Mouse (Mus musculus) hindbrain, embryonic 14.5 days (tissue): Measurements from ENCODE around the gene Arid3a. TPM values are rescaled to one million over a fixed set of nuclear protein-coding genes. Genes with fewer than 3 reads are reported as not detected.

Source experiments
- ATAC-seq: fragments of 200-750 bp; cut with Nextera tagmentation; 2 replicates; pipeline ENCODE4 v1.8.0; 2017; ENCODE audit warnings: moderate number of reproducible peaks, mild to moderate bottlenecking, moderate TSS enrichment, moderate library complexity; ENCODE audit not compliant: low FRiP score
- DNase-seq: peaks from one replicate; pipeline ENCODE4 v3.0.0-alpha.2; 2015; ENCODE audit warnings: low spot score
- H3K27ac ChIP-seq: fragments of 300-500 bp; sonication (generic); 2 replicates; pipeline ENCODE4 v1.5.1; 2014; ENCODE audit warnings: mild to moderate bottlenecking, moderate library complexity
- H3K27me3 ChIP-seq: fragments of 300-500 bp; sonication (generic); 2 replicates; pipeline ENCODE4 v1.6.1; 2014; ENCODE audit warnings: mild to moderate bottlenecking, low read length, mixed read lengths; ENCODE audit not compliant: control insufficient read depth, insufficient read depth
- H3K36me3 ChIP-seq: fragments of 300-500 bp; sonication (generic); replicated peaks from 2 replicates; pipeline ENCODE4 v1.6.1; 2014; ENCODE audit not compliant: control insufficient read depth, insufficient read depth
- H3K4me1 ChIP-seq: fragments of 300-500 bp; sonication (generic); replicated peaks from 2 replicates; pipeline ENCODE4 v1.6.1; 2014; ENCODE audit warnings: antibody characterized with exemption, low read length, mixed read lengths; ENCODE audit not compliant: control insufficient read depth, insufficient read depth
- H3K4me2 ChIP-seq: fragments of 300-500 bp; sonication (generic); replicated peaks from 2 replicates; pipeline ENCODE4 v1.6.1; 2014; ENCODE audit warnings: mild to moderate bottlenecking, moderate library complexity
- H3K4me3 ChIP-seq: fragments of 300-500 bp; sonication (generic); replicated peaks from 2 replicates; pipeline ENCODE4 v1.5.1; 2014; ENCODE audit warnings: mild to moderate bottlenecking, low read length
- H3K9ac ChIP-seq: fragments of 300-500 bp; sonication (generic); 2 replicates; pipeline ENCODE4 v1.6.1; 2014
- H3K9me3 ChIP-seq: fragments of 300-500 bp; sonication (generic); 2 replicates; pipeline ENCODE4 v1.6.1; 2016; ENCODE audit warnings: low read length; ENCODE audit not compliant: control insufficient read depth
- WGBS: fragments of 180-500 bp; shearing (Covaris S2); extraction: QIAGEN DNeasy Blood & Tissue Kit; methylation state at CpG from one replicate; pipeline ENCODE4 v1.1.7; 2014; 5-methylcytosine and 5-hydroxymethylcytosine counted together
- polyA plus RNA-seq: library from polyadenylated mRNA; unstranded; fragments of >200 nt; fragmentation: Nextera tagmentation; extraction: Ambion mirVana; gene quantifications from 2 replicates; pipeline ENCODE4 v1.2.1, GENCODE M21; 2014

Gene Arid3a
- polyA plus RNA-seq, 1 experiment from 2014 or later = 3.4 TPM

- Histone ChIP-seq H3K9ac (no peak overlapping the region), H3K36me3 (peaks cover 61% of the 10 kb centered on the region), H3K4me2 (no peak overlapping the region), H3K4me3 (no peak overlapping the region), H3K27me3 (peaks cover 27% of the 10 kb centered on the region), H3K9me3 (no peaks in the 10 kb centered on the region), H3K4me1 (peaks cover 6% of the 10 kb centered on the region; the same call in 1 of the 2 replicates), H3K27ac (no peak overlapping the region)
- DNase-seq = no peak
- WGBS = 85% methylated on average over 5 of the region's 5 CpGs
- ATAC-seq = no peak
Observed at GRCm38 (mm10) chr10:79966886-79967400, 40.1 kb downstream of the Arid3a start.

GRCm38 (mm10) chr10:79968181-79968580 lies 41.3 kb downstream of the Arid3a start:
- Histone ChIP-seq H3K4me2 (no peak overlapping the region), H3K4me1 (peaks cover 6% of the 10 kb centered on the region; the same call in 1 of the 2 replicates), H3K4me3 (no peak overlapping the region), H3K27me3 (peaks cover 39% of the 10 kb centered on the region), H3K9ac (no peak overlapping the region), H3K27ac (no peak overlapping the region), H3K9me3 (no peaks in the 10 kb centered on the region), H3K36me3 (peaks cover 49% of the 10 kb centered on the region)
- no peak for DNase-seq
- WGBS = 91% methylated on average over 1 of the region's 1 CpGs
- ATAC-seq = no peak

DNA sequence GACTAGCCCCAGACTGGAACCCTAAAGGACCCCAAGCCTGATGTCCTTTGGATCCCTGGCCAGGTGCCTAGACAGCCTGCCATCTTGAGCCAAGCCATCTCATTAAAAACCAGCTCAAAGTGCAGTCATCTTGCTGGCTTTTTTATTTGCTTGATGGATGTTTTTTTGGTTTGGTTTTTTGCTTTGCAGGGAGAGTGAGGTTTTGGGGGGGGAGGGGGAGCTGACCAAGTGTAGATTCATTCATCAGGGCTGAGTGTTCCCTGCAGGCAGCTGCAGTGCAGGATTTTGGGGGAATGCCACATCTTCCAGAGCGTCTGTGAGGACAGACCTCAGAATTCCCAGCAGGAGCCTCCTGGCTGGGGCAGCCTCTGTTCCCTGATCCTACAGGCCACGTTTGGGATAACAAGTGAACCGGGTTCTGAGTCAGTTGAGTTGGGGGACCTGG lies 42.3 kb downstream of the Arid3a start:
- no peak overlapping the region for H3K4me2 ChIP-seq
- 19% methylated on average over 3 of the region's 3 CpGs for WGBS
- H3K27me3 ChIP-seq = peaks cover 41% of the 10 kb centered on the region
- H3K9me3 ChIP-seq = no peaks in the 10 kb centered on the region
- no peak overlapping the region for H3K9ac ChIP-seq
- no peak for ATAC-seq
- no peak for DNase-seq
- H3K4me3 ChIP-seq = no peak overlapping the region
- H3K27ac ChIP-seq = no peak overlapping the region
- H3K4me1 ChIP-seq = peaks cover 6% of the 10 kb centered on the region; the same call in 1 of the 2 replicates
- H3K36me3 ChIP-seq = peaks cover 43% of the 10 kb centered on the region

GRCm38 (mm10) chr10:79970415-79971182 lies 43.8 kb downstream of the Arid3a start, which contains the start of gene Grin3b:
Gene Grin3b (plus strand): TSS chr10:79970715.
- DNase-seq = no peak
- Histone ChIP-seq H3K4me1 (peaks cover 6% of the 10 kb centered on the region; the same call in 1 of the 2 replicates), H3K9me3 (no peaks in the 10 kb centered on the region), H3K27me3 (peaks cover 41% of the 10 kb centered on the region), H3K36me3 (peaks cover 40% of the 10 kb centered on the region), H3K4me2 (peak within 1 kb of the TSS; percentile 59), H3K4me3 (peak within 1 kb of the TSS; percentile 33), H3K9ac (peak within 1 kb of the TSS; percentile 55), H3K27ac (no peak within 1 kb of the TSS)
- no peak for ATAC-seq
- whole genome bisulfite sequencing = 10% methylated on average over 47 of the region's 47 CpGs

DNA sequence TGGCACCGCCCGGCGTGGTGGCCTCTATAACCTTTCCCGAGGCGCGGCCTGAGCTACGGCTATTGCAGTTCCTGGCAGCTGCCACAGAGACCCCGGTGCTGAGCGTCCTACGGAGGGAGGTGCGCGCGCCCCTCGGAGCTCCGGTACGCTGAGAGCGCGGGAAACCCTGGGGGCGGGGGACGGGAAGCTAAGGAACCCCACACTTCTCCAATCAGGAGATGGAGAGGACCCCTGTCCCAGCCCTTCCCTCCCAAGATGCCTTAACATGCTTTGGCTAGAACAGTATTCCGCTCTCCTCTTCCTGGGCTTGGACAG lies 44.3 kb downstream of the Arid3a start:
- Histone ChIP-seq H3K36me3 (peaks cover 40% of the 10 kb centered on the region), H3K27me3 (peaks cover 41% of the 10 kb centered on the region), H3K4me3 (peak overlapping the region; percentile 33), H3K4me1 (peaks cover 6% of the 10 kb centered on the region; the same call in 1 of the 2 replicates), H3K27ac (no peak overlapping the region), H3K9ac (peak overlapping the region; percentile 55), H3K4me2 (peak overlapping the region; percentile 59), H3K9me3 (no peaks in the 10 kb centered on the region)
- DNase-seq (no peak), ATAC-seq (no peak)
- WGBS = 5% methylated on average over 21 of the region's 21 CpGs

GRCm38 (mm10) chr10:79972831-79973230 lies 46.0 kb downstream of the Arid3a start:
- no peak overlapping the region for H3K9ac ChIP-seq
- WGBS = 65% methylated on average over 14 of the region's 14 CpGs
- DNase-seq (no peak), ATAC-seq (no peak)
- H3K27me3 ChIP-seq = peaks cover 41% of the 10 kb centered on the region
- no peaks in the 10 kb centered on the region for H3K9me3 ChIP-seq
- no peak overlapping the region for H3K27ac ChIP-seq
- no peak overlapping the region for H3K4me2 ChIP-seq
- no peak overlapping the region for H3K4me3 ChIP-seq
- H3K4me1 ChIP-seq = peaks cover 6% of the 10 kb centered on the region; the same call in 1 of the 2 replicates
- peaks cover 40% of the 10 kb centered on the region for H3K36me3 ChIP-seq

GRCm38 (mm10) chr10:79974087-79974486 lies 47.2 kb downstream of the Arid3a start:
- ATAC-seq (no peak), DNase-seq (no peak)
- peaks cover 6% of the 10 kb centered on the region; the same call in 1 of the 2 replicates for H3K4me1 ChIP-seq
- H3K9ac ChIP-seq = no peak overlapping the region
- H3K27ac ChIP-seq = no peak overlapping the region
- no peak overlapping the region for H3K4me2 ChIP-seq
- 90% methylated on average over 21 of the region's 21 CpGs for WGBS
- no peak overlapping the region for H3K4me3 ChIP-seq
- peaks cover 50% of the 10 kb centered on the region for H3K36me3 ChIP-seq
- H3K27me3 ChIP-seq = peaks cover 40% of the 10 kb centered on the region
- H3K9me3 ChIP-seq = no peaks in the 10 kb centered on the region

DNA sequence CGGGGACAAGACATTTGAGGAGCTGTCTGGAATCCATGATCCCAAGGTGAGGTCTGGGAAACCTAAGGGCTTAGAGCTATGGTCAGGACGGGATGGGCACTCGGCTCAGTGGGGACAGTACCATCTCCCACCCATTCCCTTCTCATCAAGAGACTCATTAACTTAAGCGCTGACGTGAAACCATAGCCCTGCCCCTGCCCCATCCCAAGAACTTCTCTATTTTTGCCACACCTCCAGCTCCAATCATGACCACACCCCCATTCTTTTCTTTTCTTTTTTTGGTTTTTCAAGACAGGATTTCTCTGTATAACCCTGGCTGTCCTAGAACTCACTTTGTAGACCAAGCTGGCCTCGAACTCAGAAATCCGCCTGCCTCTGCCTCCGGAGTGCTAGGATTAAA lies 47.8 kb downstream of the Arid3a start:
- DNase-seq = no peak
- Histone ChIP-seq H3K9me3 (no peaks in the 10 kb centered on the region), H3K27ac (no peak overlapping the region), H3K27me3 (peaks cover 34% of the 10 kb centered on the region), H3K36me3 (peaks cover 56% of the 10 kb centered on the region), H3K4me3 (no peak overlapping the region), H3K4me2 (no peak overlapping the region), H3K9ac (no peak overlapping the region), H3K4me1 (peaks cover 6% of the 10 kb centered on the region; the same call in 1 of the 2 replicates)
- ATAC-seq = no peak
- WGBS = 87% methylated on average over 8 of the region's 8 CpGs

DNA sequence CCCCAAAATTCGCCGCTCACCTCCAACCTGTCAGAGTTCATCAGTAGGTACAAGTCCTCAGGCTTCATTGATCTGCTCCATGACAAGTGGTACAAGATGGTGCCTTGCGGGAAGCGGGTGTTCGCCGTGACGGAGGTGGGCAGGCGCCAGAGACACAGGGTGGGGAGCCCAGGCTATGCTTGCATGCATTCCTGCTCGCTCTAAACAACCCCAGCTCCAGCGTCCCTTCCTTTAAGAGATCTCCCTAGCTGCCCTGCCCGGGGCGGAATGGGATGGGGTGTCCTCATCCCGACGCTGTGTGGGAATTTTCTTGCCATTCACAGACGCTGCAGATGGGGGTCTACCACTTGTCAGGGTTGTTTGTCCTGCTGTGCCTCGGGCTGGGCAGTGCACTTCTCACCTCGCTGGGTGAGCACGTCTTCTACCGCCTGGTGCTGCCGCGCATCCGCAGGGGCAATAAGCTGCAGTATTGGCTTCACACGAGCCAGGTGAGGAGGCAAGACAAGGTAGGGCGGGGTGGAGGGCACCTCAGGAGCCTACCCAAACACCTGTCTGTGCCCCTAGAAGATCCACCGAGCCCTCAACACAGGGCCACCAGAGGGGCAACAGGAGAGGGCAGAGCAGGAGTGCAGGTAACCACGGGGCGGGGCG lies 49.4 kb downstream of the Arid3a start:
- peaks cover 21% of the 10 kb centered on the region for H3K27me3 ChIP-seq
- no peak overlapping the region for H3K4me3 ChIP-seq
- DNase-seq (no peak), ATAC-seq (no peak)
- H3K9me3 ChIP-seq = no peaks in the 10 kb centered on the region
- no peaks in the 10 kb centered on the region; the same call in 1 of the 2 replicates for H3K4me1 ChIP-seq
- no peak overlapping the region for H3K4me2 ChIP-seq
- H3K27ac ChIP-seq = no peak overlapping the region
- peaks cover 63% of the 10 kb centered on the region for H3K36me3 ChIP-seq
- WGBS = 86% methylated on average over 28 of the region's 28 CpGs
- no peak overlapping the region for H3K9ac ChIP-seq
